Mouse (Mus musculus) left cerebral cortex, adult 2 months (tissue): ENCODE data around the gene Gm17387. TPM values are rescaled to one million over a fixed set of nuclear protein-coding genes. Genes with fewer than 3 reads are reported as not detected.
"Not testable (repeated sequence)": the region's sequence is repeated elsewhere in the genome, so short reads cannot be mapped to it uniquely, and the experiment has no call there.

Source experiments
- DNase-seq, 2 experiments: peaks; one replicate each; pipeline ENCODE4 v3.0.0; 2021 to 2022; ENCODE audit warnings: low spot score in 2 of 2, mixed read lengths in 1 of 2; ENCODE audit errors: extremely low spot score in 1 of 2
- H3K27ac ChIP-seq: fragments of 200-600 bp; 2 replicates; pipeline ENCODE4 v1.8.1; 2022
- H3K4me3 ChIP-seq: fragments of 200-600 bp; 2 replicates; pipeline ENCODE4 v1.8.1; 2022
- CTCF ChIP-seq: fragments of 200-600 bp; IDR thresholded peaks from 2 replicates; pipeline ENCODE4 v1.8.1; 2022; ENCODE audit warnings: antibody characterized with exemption, mild to moderate bottlenecking, moderate library complexity
- intact Hi-C: fragments of 180-260 bp; cut with DNase I; formaldehyde crosslinking; loops from one replicate; pipeline ENCODE4 v1.15.1; 2025
- total RNA-seq, 2 experiments: library from RNA; stranded (reverse); gene quantifications; 2 replicates each; pipeline ENCODE4 v1.2.3; 2021

The Gm17387 gene
- total RNA-seq, 2 experiments from 2014 or later: not detected

- no peak overlapping the region for H3K4me3 ChIP-seq
- no peak overlapping the region for H3K27ac ChIP-seq
- no peak for DNase-seq
- no peak for TF ChIP-seq CTCF
- intact Hi-C loops: no loop called here
Observed at GRCm38 (mm10) chr7:141021489-141022449, 7.2 kb upstream of the Gm17387 start.

GRCm38 (mm10) chr7:141024865-141025838, 3.8 kb upstream of the Gm17387 start:
- Histone ChIP-seq H3K4me3 (no peak overlapping the region), H3K27ac (no peak overlapping the region)
- DNase-seq: no peak
- intact Hi-C loops: no loop called here
- no peak for TF ChIP-seq CTCF

GRCm38 (mm10) chr7:141026097-141026739, 2.7 kb upstream of the Gm17387 start:
- no peak for DNase-seq
- no peak for TF ChIP-seq CTCF
- intact Hi-C loops: no loop called here
- no peak overlapping the region for H3K27ac ChIP-seq
- H3K4me3 ChIP-seq: no peak overlapping the region

GRCm38 (mm10) chr7:141026740-141027098, 2.2 kb upstream of the Gm17387 start:
- Histone ChIP-seq H3K4me3 (no peak overlapping the region), H3K27ac (no peak overlapping the region)
- TF ChIP-seq CTCF: no peak
- intact Hi-C loops: no loop called here
- no peak for DNase-seq

- H3K27ac ChIP-seq: no peak overlapping the region
- no peak overlapping the region for H3K4me3 ChIP-seq
- no peak for TF ChIP-seq CTCF
- intact Hi-C loops: no loop called here
- no peak for DNase-seq
Observed at GRCm38 (mm10) chr7:141030390-141030789, 1.5 kb downstream of the Gm17387 start.

GRCm38 (mm10) chr7:141032458-141033167, 3.7 kb downstream of the Gm17387 start:
- TF ChIP-seq CTCF: no peak
- H3K4me3 ChIP-seq: no peak overlapping the region
- no peak for DNase-seq
- intact Hi-C loops: no loop called here
- H3K27ac ChIP-seq: no peak overlapping the region

GRCm38 (mm10) chr7:141036624-141037023, 7.7 kb downstream of the Gm17387 start:
- DNase-seq, H3K27ac ChIP-seq, intact Hi-C loops, H3K4me3 ChIP-seq: not testable (repeated sequence)

GRCm38 (mm10) chr7:141038090-141039032, 9.4 kb downstream of the Gm17387 start:
- Histone ChIP-seq H3K27ac (no peak overlapping the region), H3K4me3 (no peak overlapping the region)
- TF ChIP-seq CTCF: no peak
- no peak for DNase-seq
- intact Hi-C loops: no loop called here

GRCm38 (mm10) chr7:141039386-141040107, 10.6 kb downstream of the Gm17387 start:
- H3K4me3 ChIP-seq: no peak overlapping the region
- DNase-seq: no peak
- no peak overlapping the region for H3K27ac ChIP-seq
- intact Hi-C loops: loop anchor here (10.0 kb wide), 1 partner anchor 965 kb away; no protein-coding TSS in a partner anchor
- no peak for TF ChIP-seq CTCF
